Mouse (Mus musculus) MEL (cell line): ENCODE results near the gene Wnk4.

Experiments
- BHLHE40 ChIP-seq: IDR thresholded peaks from 2 replicates; pipeline ENCODE4 v1.6.1; 2012; ENCODE audit warnings: low read depth, mild to moderate bottlenecking, inconsistent platforms, low read length, improper control_type of control experiment, borderline replicate concordance
- CTCF ChIP-seq, 3 experiments: IDR thresholded peaks in 2 of 3; conservative IDR thresholded peaks in 1 of 3; 2 replicates each; pipeline ENCODE4 v1.5.1; 2011 to 2012; ENCODE audit warnings: low read length in 3 of 3, low read depth in 2 of 3, mild to moderate bottlenecking in 2 of 3, improper control_type of control experiment in 1 of 3, inconsistent platforms in 1 of 3, mixed read lengths in 1 of 3, moderate library complexity in 1 of 3; ENCODE audit not compliant: control insufficient read depth in 1 of 3, insufficient read depth in 1 of 3, poor library complexity in 1 of 3, severe bottlenecking in 1 of 3
- TAL1 ChIP-seq: IDR thresholded peaks from 2 replicates; pipeline ENCODE4 v1.6.1; 2012; ENCODE audit warnings: mild to moderate bottlenecking, inconsistent platforms, low read length, moderate library complexity, mixed read lengths

GRCm38 (mm10) chr11:101307744-101308143 lies 47.4 kb downstream of the Wnk4 start:
- no peak for TF ChIP-seq CTCF (IDR thresholded peaks at IDR 0.05 in 2 of 3, conservative IDR thresholded peaks at IDR 0.05 in 1 of 3; ENCODE audit: control insufficient read depth in 1 of 3, insufficient read depth in 1 of 3, low read depth in 2 of 3, low read length in 3 of 3, poor library complexity in 1 of 3, severe bottlenecking in 1 of 3)
- no peak for TF ChIP-seq TAL1
- no peak for TF ChIP-seq BHLHE40
